Mouse (Mus musculus): ENCODE measurements around the gene Crygb. TPM values are rescaled to one million over a fixed set of nuclear protein-coding genes. Genes with fewer than 3 reads are reported as not detected.
A peak's percentile ranks its signal among the peaks of the same experiment; 100 is the strongest.

Gene Crygb
- polyA plus RNA-seq, 1 experiment = not detected

- peak; percentile 93 for DNase-seq
- H3K4me1 ChIP-seq (ENCODE audit: control insufficient read depth, insufficient read depth, low read length) = peaks cover 17% of the 10 kb centered on the region; the same call in 1 of the 2 replicates
- H3K36me3 ChIP-seq (ENCODE audit: control insufficient read depth, insufficient read depth, low read length) = no peaks in the 10 kb centered on the region
- H3K4me3 ChIP-seq (ENCODE audit: insufficient read depth, low read depth, low read length) = no peak overlapping the region
- peak overlapping the region; percentile 95 for H3K27ac ChIP-seq (ENCODE audit: insufficient read depth, low read depth, low read length)
- H3K27me3 ChIP-seq (replicated peaks; ENCODE audit: control insufficient read depth, insufficient read depth, low read length) = no peaks in the 10 kb centered on the region
- WGBS = 36% methylated on average over 8 of the region's 8 CpGs
- TF ChIP-seq CTCF (conservative IDR thresholded peaks at IDR 0.05; ENCODE audit: insufficient read depth, insufficient read length, low read depth, low read length) = no peak
- TF ChIP-seq POLR2A (IDR thresholded peaks at IDR 0.05; ENCODE audit: low read depth, low read length) = no peak
Observed at GRCm38 (mm10) chr1:65118150-65118913, 36.2 kb upstream of the Crygb start.

GRCm38 (mm10) chr1:65113536-65114172, 31.6 kb upstream of the Crygb start:
- H3K4me1 ChIP-seq (ENCODE audit: control insufficient read depth, insufficient read depth, low read length) = peaks cover 20% of the 10 kb centered on the region
- no peaks in the 10 kb centered on the region for H3K36me3 ChIP-seq (ENCODE audit: control insufficient read depth, insufficient read depth, low read length)
- no peaks in the 10 kb centered on the region for H3K27me3 ChIP-seq (replicated peaks; ENCODE audit: control insufficient read depth, insufficient read depth, low read length)
- TF ChIP-seq POLR2A (IDR thresholded peaks at IDR 0.05; ENCODE audit: low read depth, low read length) = no peak
- TF ChIP-seq CTCF (conservative IDR thresholded peaks at IDR 0.05; ENCODE audit: insufficient read depth, insufficient read length, low read depth, low read length) = no peak
- peak; percentile 46 for DNase-seq
- peak overlapping the region; percentile 95 for H3K27ac ChIP-seq (ENCODE audit: insufficient read depth, low read depth, low read length)
- 62% methylated on average over 5 of the region's 5 CpGs for WGBS
- no peak overlapping the region for H3K4me3 ChIP-seq (ENCODE audit: insufficient read depth, low read depth, low read length)

- Histone ChIP-seq H3K36me3 (ENCODE audit: control insufficient read depth, insufficient read depth, low read length) (no peaks in the 10 kb centered on the region), H3K4me1 (ENCODE audit: control insufficient read depth, insufficient read depth, low read length) (peaks cover 16% of the 10 kb centered on the region), H3K27me3 (replicated peaks; ENCODE audit: control insufficient read depth, insufficient read depth, low read length) (no peaks in the 10 kb centered on the region), H3K27ac (ENCODE audit: insufficient read depth, low read depth, low read length) (peak overlapping the region; percentile 90), H3K4me3 (ENCODE audit: insufficient read depth, low read depth, low read length) (peak overlapping the region; percentile 14; the same call in 1 of the 2 replicates)
- TF ChIP-seq POLR2A (IDR thresholded peaks at IDR 0.05; ENCODE audit: low read depth, low read length) (no peak), CTCF (conservative IDR thresholded peaks at IDR 0.05; ENCODE audit: insufficient read depth, insufficient read length, low read depth, low read length) (no peak)
- peak; percentile 53 for DNase-seq
- WGBS = 15% methylated on average over 14 of the region's 14 CpGs
Observed at GRCm38 (mm10) chr1:65112807-65113196, 30.7 kb upstream of the Crygb start.

- peaks cover 15% of the 10 kb centered on the region for H3K4me1 ChIP-seq (ENCODE audit: control insufficient read depth, insufficient read depth, low read length)
- H3K27ac ChIP-seq (ENCODE audit: insufficient read depth, low read depth, low read length) = peak overlapping the region; percentile 90
- H3K4me3 ChIP-seq (ENCODE audit: insufficient read depth, low read depth, low read length) = no peak overlapping the region
- TF ChIP-seq POLR2A (IDR thresholded peaks at IDR 0.05; ENCODE audit: low read depth, low read length) (no peak), CTCF (conservative IDR thresholded peaks at IDR 0.05; ENCODE audit: insufficient read depth, insufficient read length, low read depth, low read length) (peak; percentile 89)
- DNase-seq = peak; percentile 87
- no peaks in the 10 kb centered on the region for H3K36me3 ChIP-seq (ENCODE audit: control insufficient read depth, insufficient read depth, low read length)
- no peaks in the 10 kb centered on the region for H3K27me3 ChIP-seq (replicated peaks; ENCODE audit: control insufficient read depth, insufficient read depth, low read length)
- 4% methylated on average over 8 of the region's 8 CpGs for WGBS
Observed at GRCm38 (mm10) chr1:65112031-65112806, 30.1 kb upstream of the Crygb start.

GRCm38 (mm10) chr1:65109756-65110435, 27.8 kb upstream of the Crygb start:
- Histone ChIP-seq H3K27me3 (replicated peaks; ENCODE audit: control insufficient read depth, insufficient read depth, low read length) (no peaks in the 10 kb centered on the region), H3K4me1 (ENCODE audit: control insufficient read depth, insufficient read depth, low read length) (peaks cover 12% of the 10 kb centered on the region), H3K27ac (ENCODE audit: insufficient read depth, low read depth, low read length) (no peak overlapping the region), H3K36me3 (ENCODE audit: control insufficient read depth, insufficient read depth, low read length) (no peaks in the 10 kb centered on the region), H3K4me3 (ENCODE audit: insufficient read depth, low read depth, low read length) (no peak overlapping the region)
- TF ChIP-seq POLR2A (IDR thresholded peaks at IDR 0.05; ENCODE audit: low read depth, low read length) (no peak), CTCF (conservative IDR thresholded peaks at IDR 0.05; ENCODE audit: insufficient read depth, insufficient read length, low read depth, low read length) (no peak)
- DNase-seq = no peak
- 58% methylated on average over 25 of the region's 25 CpGs for WGBS

- H3K4me1 ChIP-seq (ENCODE audit: control insufficient read depth, insufficient read depth, low read length) = peaks cover 12% of the 10 kb centered on the region
- no peak overlapping the region for H3K27ac ChIP-seq (ENCODE audit: insufficient read depth, low read depth, low read length)
- DNase-seq = no peak
- WGBS = 88% methylated on average over 8 of the region's 8 CpGs
- no peak overlapping the region for H3K4me3 ChIP-seq (ENCODE audit: insufficient read depth, low read depth, low read length)
- TF ChIP-seq CTCF (conservative IDR thresholded peaks at IDR 0.05; ENCODE audit: insufficient read depth, insufficient read length, low read depth, low read length) (no peak), POLR2A (IDR thresholded peaks at IDR 0.05; ENCODE audit: low read depth, low read length) (no peak)
- H3K36me3 ChIP-seq (ENCODE audit: control insufficient read depth, insufficient read depth, low read length) = no peaks in the 10 kb centered on the region
- no peaks in the 10 kb centered on the region for H3K27me3 ChIP-seq (replicated peaks; ENCODE audit: control insufficient read depth, insufficient read depth, low read length)
Observed at GRCm38 (mm10) chr1:65109196-65109595, 27.1 kb upstream of the Crygb start.
